Mouse (Mus musculus) intestine, postnatal 0 days (tissue): ENCODE results near the gene Olfr370. TPM values are rescaled to one million over a fixed set of nuclear protein-coding genes. Genes with fewer than 3 reads are reported as not detected.

ENCODE experiments used
- ATAC-seq: fragments of 200-750 bp; cut with Nextera tagmentation; 2 replicates; pipeline ENCODE4 v1.8.0; 2017; ENCODE audit warnings: mild to moderate bottlenecking, moderate TSS enrichment, moderate library complexity
- H3K27ac ChIP-seq: fragments of 300-500 bp; sonication (generic); 2 replicates; pipeline ENCODE4 v1.5.1; 2014; ENCODE audit warnings: mild to moderate bottlenecking, low read depth, low read length, moderate library complexity
- H3K27me3 ChIP-seq: fragments of 300-500 bp; sonication (generic); replicated peaks from 2 replicates; pipeline ENCODE4 v1.6.1; 2014; ENCODE audit warnings: low read length, mixed read lengths; ENCODE audit not compliant: control insufficient read depth, insufficient read depth
- H3K36me3 ChIP-seq: fragments of 300-500 bp; sonication (generic); 2 replicates; pipeline ENCODE4 v1.6.1; 2014; ENCODE audit warnings: mild to moderate bottlenecking, moderate library complexity; ENCODE audit not compliant: control insufficient read depth, insufficient read depth
- H3K4me1 ChIP-seq: fragments of 300-500 bp; sonication (generic); replicated peaks from 2 replicates; pipeline ENCODE4 v1.6.1; 2014; ENCODE audit warnings: antibody characterized with exemption, low read length, mixed read lengths; ENCODE audit not compliant: control insufficient read depth, insufficient read depth
- H3K4me2 ChIP-seq: fragments of 300-500 bp; sonication (generic); replicated peaks from 2 replicates; pipeline ENCODE4 v1.6.1; 2014; ENCODE audit warnings: low read depth, mild to moderate bottlenecking, moderate library complexity
- H3K4me3 ChIP-seq: fragments of 300-500 bp; sonication (generic); 2 replicates; pipeline ENCODE4 v1.5.1; 2014; ENCODE audit warnings: low read depth, low read length
- H3K9ac ChIP-seq: fragments of 300-500 bp; sonication (generic); 2 replicates; pipeline ENCODE4 v1.6.1; 2014; ENCODE audit warnings: mild to moderate bottlenecking, low read depth, low read length
- H3K9me3 ChIP-seq: fragments of 300-500 bp; sonication (generic); 2 replicates; pipeline ENCODE4 v1.6.1; 2016; ENCODE audit warnings: mixed run types; ENCODE audit not compliant: control insufficient read depth
- CTCF ChIP-seq: sonication (generic); IDR thresholded peaks from 2 replicates; pipeline ENCODE4 v1.5.1; 2016; ENCODE audit warnings: low read depth, mild to moderate bottlenecking, control low read depth, antibody characterized with exemption, moderate library complexity
- WGBS: fragments of 180-500 bp; shearing (Covaris S2); extraction: QIAGEN DNeasy Blood & Tissue Kit; methylation state at CpG from one replicate; pipeline ENCODE4 v1.1.7; 2014; 5-methylcytosine and 5-hydroxymethylcytosine counted together
- polyA plus RNA-seq: library from polyadenylated mRNA; unstranded; fragments of >200 nt; fragmentation: Nextera tagmentation; extraction: Ambion mirVana; gene quantifications from 2 replicates; pipeline ENCODE4 v1.2.1, GENCODE M21; 2015

Gene Olfr370
- polyA plus RNA-seq, 1 experiment from 2014 or later = not detected

GRCm38 (mm10) chr8:83574631-83575315 is 39.2 kb downstream of the Olfr370 start:
- no peaks in the 10 kb centered on the region for H3K27me3 ChIP-seq
- no peak overlapping the region for H3K4me3 ChIP-seq
- ATAC-seq = no peak
- no peak overlapping the region for H3K4me2 ChIP-seq
- no peaks in the 10 kb centered on the region; the same call in 1 of the 2 replicates for H3K4me1 ChIP-seq
- H3K36me3 ChIP-seq = peaks cover 38% of the 10 kb centered on the region
- WGBS = 82% methylated on average over 15 of the region's 15 CpGs
- TF ChIP-seq CTCF = no peak
- H3K27ac ChIP-seq = no peak overlapping the region
- H3K9me3 ChIP-seq = no peaks in the 10 kb centered on the region
- H3K9ac ChIP-seq = no peak overlapping the region

- TF ChIP-seq CTCF = no peak
- no peak for ATAC-seq
- Histone ChIP-seq H3K4me1 (no peaks in the 10 kb centered on the region; the same call in 1 of the 2 replicates), H3K36me3 (peaks cover 29% of the 10 kb centered on the region), H3K9me3 (no peaks in the 10 kb centered on the region), H3K27me3 (no peaks in the 10 kb centered on the region), H3K9ac (no peak overlapping the region), H3K27ac (no peak overlapping the region), H3K4me2 (no peak overlapping the region), H3K4me3 (no peak overlapping the region)
- WGBS = 67% methylated on average over 17 of the region's 17 CpGs
These were observed 40.3 kb downstream of the Olfr370 start for GRCm38 (mm10) chr8:83575561-83576515.

GRCm38 (mm10) chr8:83576516-83576895 is 40.9 kb downstream of the Olfr370 start:
- ATAC-seq = no peak
- no peak overlapping the region for H3K4me3 ChIP-seq
- H3K9ac ChIP-seq = no peak overlapping the region
- H3K36me3 ChIP-seq = peaks cover 24% of the 10 kb centered on the region
- H3K4me1 ChIP-seq = peaks cover 3% of the 10 kb centered on the region; the same call in 1 of the 2 replicates
- no peak for TF ChIP-seq CTCF
- no peaks in the 10 kb centered on the region for H3K27me3 ChIP-seq
- H3K4me2 ChIP-seq = no peak overlapping the region
- WGBS = 38% methylated on average over 2 of the region's 4 CpGs
- no peaks in the 10 kb centered on the region for H3K9me3 ChIP-seq
- H3K27ac ChIP-seq = no peak overlapping the region

- Histone ChIP-seq H3K27me3 (no peaks in the 10 kb centered on the region), H3K4me2 (no peak overlapping the region), H3K4me1 (peaks cover 3% of the 10 kb centered on the region; the same call in 1 of the 2 replicates), H3K9me3 (no peaks in the 10 kb centered on the region), H3K36me3 (peaks cover 20% of the 10 kb centered on the region), H3K27ac (no peak overlapping the region), H3K9ac (no peak overlapping the region), H3K4me3 (no peak overlapping the region)
- no peak for TF ChIP-seq CTCF
- no peak for ATAC-seq
- 56% methylated on average over 4 of the region's 4 CpGs for WGBS
These were observed 41.3 kb downstream of the Olfr370 start for GRCm38 (mm10) chr8:83576921-83577320.

GRCm38 (mm10) chr8:83577384-83577791 is 41.8 kb downstream of the Olfr370 start:
- ATAC-seq = no peak
- Histone ChIP-seq H3K27me3 (no peaks in the 10 kb centered on the region), H3K4me2 (no peak overlapping the region), H3K36me3 (peaks cover 15% of the 10 kb centered on the region), H3K4me1 (peaks cover 7% of the 10 kb centered on the region; the same call in 1 of the 2 replicates), H3K9me3 (no peaks in the 10 kb centered on the region), H3K27ac (no peak overlapping the region), H3K9ac (no peak overlapping the region), H3K4me3 (no peak overlapping the region)
- WGBS = 45% methylated on average over 9 of the region's 9 CpGs
- no peak for TF ChIP-seq CTCF
